Mouse (Mus musculus) adrenal gland, adult 2 months (tissue): ENCODE results near the gene Fgd6. TPM values are rescaled to one million over a fixed set of nuclear protein-coding genes. Genes with fewer than 3 reads are reported as not detected.

Source experiments
- DNase-seq: peaks from one replicate; pipeline ENCODE4 v3.0.0; 2021
- long read RNA-seq: library from polyadenylated mRNA; stranded (forward); transcript quantifications from one replicate; pipeline ENCODE4 v2.0.0, GENCODE M21; 2021
- polyA plus RNA-seq: library from polyadenylated mRNA; depleted of rRNA; stranded (reverse); fragments of >200 nt; gene quantifications from 2 replicates; pipeline ENCODE4 v1.2.3, GENCODE M21; 2012; rRNA removed
- total RNA-seq, 2 experiments: library from RNA; stranded (reverse); gene quantifications; 2 replicates each; pipeline ENCODE4 v1.2.3; 2021

The Fgd6 gene
- total RNA-seq (1 to 10 TPM; 4.5 to 5.6 TPM), polyA plus RNA-seq (0.64 and 0.80 TPM in 2 replicates)
- long read RNA-seq: 0 reads

DNA sequence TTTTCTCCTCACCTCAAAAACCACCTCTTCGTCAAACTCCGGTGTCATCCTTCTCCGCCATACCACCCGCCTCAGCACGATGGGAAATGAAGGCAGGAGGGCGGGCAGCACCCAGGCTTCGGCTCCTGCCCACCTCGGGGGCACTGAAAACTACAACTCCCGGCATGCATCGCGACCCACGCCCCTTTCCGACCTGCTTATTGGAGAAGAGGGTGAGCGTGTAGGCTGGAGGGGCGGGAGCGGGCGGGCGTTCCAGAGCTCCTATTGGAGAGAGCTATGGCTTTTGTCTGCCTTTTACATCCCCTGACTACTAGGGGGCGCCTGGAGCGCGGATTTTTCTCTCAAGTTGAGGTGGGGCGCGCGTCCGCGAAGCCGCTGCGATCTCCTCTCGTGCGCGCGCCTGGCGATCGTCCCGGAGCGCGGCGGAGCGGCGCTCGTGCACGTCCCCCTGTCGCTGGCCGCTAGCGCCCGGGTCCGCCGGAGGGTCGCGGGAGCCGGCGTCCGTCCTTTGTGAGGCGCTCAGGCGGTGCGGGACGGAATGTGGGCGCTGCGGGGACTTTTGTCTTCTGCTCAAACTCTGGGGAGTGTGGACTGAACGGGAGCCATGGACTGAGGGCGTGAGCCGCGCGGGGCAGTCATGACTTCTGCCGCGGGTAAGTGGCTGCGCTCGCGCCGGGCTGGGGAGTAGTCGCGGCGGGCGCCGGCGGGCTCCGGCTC lies at the start of gene Fgd6, which contains the start of gene Vezt:
TSS of gene Fgd6 (plus strand) at position 344 of the 717 bp plus-strand sequence.
TSS of gene Vezt (minus strand) at position 160 of the 717 bp plus-strand sequence.
- DNase-seq: peak; percentile 100

GRCm38 (mm10) chr10:93994136-93994535 lies 41.7 kb upstream of the Fgd6 start:
- no peak for DNase-seq

- DNase-seq: no peak
Measured at GRCm38 (mm10) chr10:93995100-93995499, 40.7 kb upstream of the Fgd6 start.

GRCm38 (mm10) chr10:93999357-93999756 lies 36.4 kb upstream of the Fgd6 start:
- no peak for DNase-seq

DNA sequence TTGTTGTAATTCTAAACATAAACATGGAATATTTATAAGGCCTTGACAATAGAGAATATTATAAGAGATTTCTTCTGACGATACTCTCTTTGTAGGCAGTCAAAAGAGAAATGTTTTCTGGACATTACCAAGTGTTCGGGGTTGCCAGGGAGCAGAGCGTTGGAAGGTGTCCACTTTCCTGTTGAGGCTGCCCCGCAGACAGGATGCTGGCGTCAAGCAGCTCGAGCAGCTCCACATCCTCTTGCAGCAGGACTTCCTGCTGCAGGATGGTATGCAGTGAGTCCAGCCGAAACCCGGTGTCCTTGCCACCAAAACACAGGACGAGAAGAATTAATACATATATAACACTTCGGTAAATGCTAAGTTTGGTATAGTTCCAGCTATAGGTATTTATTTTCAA lies 35.6 kb upstream of the Fgd6 start:
- DNase-seq: peak; percentile 11

DNA sequence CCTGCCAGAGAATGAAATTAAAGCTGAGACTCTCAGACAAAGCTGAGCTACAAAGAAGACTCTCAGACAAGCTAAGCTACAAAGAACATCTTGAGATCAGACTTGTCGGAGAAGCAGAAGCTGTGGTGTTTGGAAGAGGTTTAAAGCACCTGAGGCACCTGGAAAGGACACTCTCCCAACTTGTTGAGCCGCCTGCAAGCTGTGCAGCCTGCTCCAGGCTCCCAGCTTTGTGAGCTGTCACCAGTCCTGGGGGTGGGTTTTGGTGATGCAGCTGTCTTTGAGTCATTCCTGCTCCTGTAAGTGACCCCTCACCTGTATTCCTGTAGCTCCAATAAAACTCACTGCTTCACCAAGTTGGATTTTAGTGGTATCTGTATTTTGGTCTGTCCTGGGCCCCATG lies 27.4 kb upstream of the Fgd6 start:
- no peak for DNase-seq

- DNase-seq: no peak
Measured at GRCm38 (mm10) chr10:94009991-94010679, 25.7 kb upstream of the Fgd6 start.

GRCm38 (mm10) chr10:94011024-94011423 lies 24.8 kb upstream of the Fgd6 start:
- no peak for DNase-seq

- peak; percentile 56 for DNase-seq
Measured at GRCm38 (mm10) chr10:94013196-94013595, 22.6 kb upstream of the Fgd6 start.

DNA sequence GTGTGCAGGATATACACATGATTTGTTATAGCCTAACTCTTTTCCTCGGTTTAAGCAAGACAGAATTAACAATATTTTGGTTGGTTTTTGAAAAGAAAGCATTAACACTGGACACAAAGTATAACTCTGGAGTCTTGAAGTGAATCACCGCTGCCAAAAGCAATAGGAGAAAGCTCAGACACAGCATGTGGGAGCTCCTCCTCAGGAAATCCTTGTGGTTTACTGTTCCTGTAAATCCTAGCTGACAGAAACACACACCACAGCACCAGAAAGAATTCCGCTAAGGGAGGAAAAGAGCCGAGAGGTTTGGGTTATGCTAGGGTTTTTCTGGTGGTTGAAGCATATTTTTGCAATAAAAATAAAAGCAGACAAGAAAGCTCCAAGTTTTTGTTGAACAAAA lies 21.6 kb upstream of the Fgd6 start:
- no peak for DNase-seq

DNA sequence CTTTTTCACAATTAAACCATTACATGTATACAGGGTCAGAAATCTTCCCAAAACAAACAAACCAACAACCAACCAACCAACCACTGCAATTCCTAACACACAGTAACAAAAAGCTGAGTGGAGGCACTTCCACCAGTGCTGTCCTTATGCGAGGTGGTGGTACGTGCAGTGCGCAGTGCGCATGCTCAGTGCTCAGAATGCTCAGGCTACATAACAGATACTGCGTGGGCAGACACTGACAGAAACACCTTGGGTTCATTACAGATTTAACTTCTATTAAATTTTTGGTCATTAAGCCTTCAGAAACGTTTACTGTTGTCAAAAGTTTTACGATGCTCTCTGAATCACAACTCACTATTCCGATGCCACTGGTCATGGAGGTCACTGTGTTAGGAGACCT lies 18.3 kb upstream of the Fgd6 start:
- no peak for DNase-seq

DNA sequence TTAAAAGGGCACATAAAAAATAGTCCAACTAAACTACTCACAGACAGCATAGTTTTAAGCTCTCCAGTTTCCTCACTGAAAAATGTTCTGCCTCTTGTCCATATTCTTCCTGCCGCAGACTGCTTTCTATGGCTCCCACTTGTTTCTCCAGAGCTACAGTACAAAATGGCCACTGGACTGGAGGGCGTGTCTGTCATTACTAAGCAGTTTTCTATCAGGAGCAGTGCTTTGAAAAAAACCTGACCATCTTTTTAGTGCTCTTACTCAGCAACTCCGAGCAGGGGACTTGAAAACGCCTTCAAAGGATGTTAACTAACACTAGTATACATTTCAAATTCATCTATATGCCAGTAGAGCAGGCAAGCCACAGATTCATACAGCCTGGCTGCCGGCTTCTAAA lies 15.2 kb upstream of the Fgd6 start:
- no peak for DNase-seq

GRCm38 (mm10) chr10:94021059-94021458 lies 14.7 kb upstream of the Fgd6 start:
- no peak for DNase-seq

DNA sequence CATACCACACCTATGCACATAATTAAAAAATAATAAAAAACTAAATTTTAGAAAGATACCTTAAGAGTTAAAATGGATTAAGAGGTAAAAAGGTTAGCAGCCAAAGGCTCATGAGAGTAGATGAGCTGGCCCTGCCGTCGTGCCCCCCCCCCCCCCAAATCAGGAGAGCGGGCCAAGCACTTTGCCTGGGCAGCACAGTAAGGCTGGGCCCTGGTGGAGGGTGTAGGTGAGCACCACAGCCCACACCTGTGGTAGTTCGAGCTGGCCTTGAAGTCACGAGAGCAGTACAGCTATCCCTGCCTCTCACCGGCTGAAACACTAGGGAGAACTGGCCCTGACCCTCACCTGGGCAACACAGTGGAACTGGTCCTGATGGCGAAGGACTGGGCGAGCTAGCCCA lies 10.7 kb upstream of the Fgd6 start:
- DNase-seq: no peak

- no peak for DNase-seq
Measured at GRCm38 (mm10) chr10:94028493-94028892, 7.3 kb upstream of the Fgd6 start.

DNA sequence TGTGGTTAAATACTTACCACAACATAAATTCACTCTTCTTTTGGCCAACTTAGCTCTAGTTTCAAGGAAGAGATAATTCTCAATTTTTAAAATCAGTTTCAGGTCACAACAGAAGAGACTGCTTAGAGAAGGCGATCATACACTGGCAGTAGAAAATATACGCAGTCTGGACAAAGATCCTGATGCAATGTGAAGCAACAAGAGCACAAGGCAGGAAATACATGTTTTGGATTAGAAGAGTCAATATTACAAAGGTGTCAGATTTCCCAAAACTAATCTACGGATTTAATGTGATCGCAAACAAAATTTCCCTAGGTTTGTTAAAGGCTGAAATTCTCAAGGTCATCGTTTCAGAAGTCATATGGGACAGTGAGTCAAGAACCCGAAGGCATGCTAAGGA lies 4.6 kb upstream of the Fgd6 start:
- DNase-seq: no peak

DNA sequence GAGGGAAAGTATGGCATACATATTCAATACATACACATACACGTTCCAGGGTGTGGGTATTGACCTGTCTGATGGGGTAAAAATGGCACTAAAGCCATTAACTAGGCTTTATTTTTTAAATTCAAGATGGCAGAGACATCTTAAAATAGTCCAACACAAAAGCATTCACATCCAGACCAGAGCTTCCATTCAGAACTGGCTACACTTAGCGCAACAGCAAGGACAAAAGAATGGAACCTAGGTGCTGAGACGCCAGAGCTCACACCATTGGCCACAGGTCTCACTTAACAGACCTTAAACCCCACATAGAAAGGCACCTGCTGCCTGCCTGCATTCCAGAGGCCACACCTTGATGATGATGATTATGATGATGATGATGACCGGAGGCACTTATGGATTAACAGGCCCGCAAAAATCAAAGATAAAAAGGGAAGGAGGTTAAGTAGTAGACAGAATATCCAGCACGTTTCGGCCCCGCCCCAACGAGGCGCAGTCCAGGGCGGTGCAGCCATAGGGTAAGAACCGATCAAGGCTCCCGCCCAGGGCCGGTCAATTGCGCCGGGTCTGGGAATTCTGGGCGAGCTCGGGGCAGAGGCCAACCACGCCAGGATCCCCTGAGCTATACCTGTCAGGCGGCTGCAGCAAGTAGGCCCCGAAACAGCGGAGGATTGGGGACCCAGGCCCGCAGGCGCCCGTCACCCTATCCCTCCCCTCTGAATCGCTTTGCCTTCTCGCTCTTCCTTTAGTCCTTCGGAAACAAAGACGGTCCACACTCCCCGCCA lies 734 bp upstream of the Fgd6 start:
- DNase-seq: peak; percentile 81

DNA sequence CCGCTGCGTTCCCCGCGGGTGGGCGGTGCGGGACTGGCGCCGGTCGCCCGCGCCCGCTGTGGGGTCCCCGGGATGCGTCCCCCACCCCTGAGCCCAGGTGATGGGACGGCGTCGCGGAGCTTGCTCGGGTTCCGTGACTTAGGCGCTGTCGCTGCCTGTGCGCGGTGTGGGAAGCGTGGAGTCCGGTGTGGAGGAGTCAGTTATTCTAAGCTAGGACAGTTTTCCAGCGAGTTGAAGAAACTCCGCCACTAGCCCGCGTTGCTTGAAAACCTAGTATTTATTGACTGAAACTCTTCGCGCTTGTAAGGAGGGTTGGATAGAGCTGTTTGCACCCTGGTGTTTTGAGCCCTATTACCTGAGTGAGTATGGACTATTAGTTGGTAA lies 566 bp downstream of the Fgd6 start:
- DNase-seq: no peak

DNA sequence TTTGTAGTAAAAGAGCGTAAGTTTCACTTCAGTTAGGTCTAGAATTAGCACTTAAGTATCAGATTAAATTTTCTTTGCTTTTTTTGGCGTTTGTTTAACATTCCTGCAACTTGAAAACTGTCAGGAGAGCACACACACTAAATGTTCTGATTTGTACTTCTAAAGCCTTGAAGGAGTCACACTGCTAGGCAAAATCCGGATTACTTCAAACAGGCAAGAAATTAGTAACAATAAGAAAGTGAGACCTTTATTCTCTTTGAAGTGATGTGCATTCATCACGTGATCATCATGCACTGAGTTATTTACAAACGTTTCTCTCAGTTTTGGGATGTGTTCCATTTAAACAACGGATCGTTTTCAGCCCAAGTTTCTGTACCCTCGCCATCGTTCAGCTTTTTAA lies 1.4 kb downstream of the Fgd6 start:
- no peak for DNase-seq

DNA sequence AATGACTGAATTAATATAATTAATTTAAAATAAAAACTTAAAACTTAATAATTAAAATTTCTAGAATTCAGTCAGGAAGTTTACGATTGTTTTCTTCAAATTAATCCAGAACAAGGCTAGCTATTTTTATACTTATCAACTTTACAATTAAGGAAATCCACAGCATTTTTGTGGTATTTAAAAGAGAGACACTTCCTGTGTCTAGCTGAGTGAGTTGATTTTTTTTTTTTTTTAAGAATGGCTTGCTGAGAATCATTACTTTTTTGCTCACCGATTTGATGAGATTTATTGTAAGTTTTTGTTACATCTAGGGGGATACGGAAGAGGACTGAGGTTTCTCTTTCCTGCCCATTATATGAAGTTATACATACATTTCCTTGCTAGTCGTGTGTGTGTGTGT lies 1.8 kb downstream of the Fgd6 start:
- no peak for DNase-seq

DNA sequence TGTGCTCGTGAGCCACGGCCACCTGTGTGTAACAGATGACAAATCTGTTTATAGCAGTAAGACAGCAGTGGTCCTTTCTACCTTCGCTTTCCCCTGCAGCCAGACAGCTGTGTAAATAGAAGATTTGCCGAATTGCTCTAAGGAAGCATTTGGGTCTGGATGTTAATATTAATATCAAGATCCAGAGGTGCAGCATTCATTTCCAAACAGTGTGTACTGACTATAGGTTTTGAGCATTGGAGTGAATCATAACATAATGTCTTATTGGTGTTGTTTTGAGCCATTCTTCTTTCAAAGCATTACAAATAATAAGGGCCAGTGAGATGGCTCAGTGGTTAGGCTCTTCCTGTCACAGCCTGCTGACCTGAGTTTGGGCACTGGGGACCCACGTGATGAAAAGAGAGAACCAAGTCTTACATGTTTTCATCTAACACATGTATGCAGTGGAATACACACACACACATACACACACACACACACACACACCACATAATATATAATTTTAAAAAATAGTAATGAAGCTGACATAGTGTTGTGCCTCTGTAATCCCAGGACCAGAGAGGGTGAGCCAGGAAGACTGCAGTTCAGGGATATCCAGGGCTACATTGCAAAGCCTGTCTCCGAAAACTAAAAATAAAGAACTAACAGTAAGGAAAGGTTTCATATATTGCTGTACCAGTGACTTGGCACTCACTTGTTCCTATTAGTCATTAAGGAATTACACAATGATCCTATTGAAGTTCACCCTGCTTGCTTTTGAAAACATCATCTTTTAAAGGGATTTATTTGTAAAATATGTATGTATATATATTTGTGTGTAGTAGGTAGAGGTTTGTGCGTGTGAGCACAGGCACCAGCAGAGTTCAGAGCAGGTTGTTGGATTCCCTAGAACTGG lies 2.8 kb downstream of the Fgd6 start:
- DNase-seq: no peak

- no peak for DNase-seq
Measured at GRCm38 (mm10) chr10:94043908-94044307, 8.1 kb downstream of the Fgd6 start.
